Mouse (Mus musculus): ENCODE measurements around the gene Mctp1. TPM values are rescaled to one million over a fixed set of nuclear protein-coding genes. Genes with fewer than 3 reads are reported as not detected.

Gene Mctp1
- total and polyA plus RNA-seq, 2 experiments from 2014 or later: 7.2 to 13.5 TPM

DNA sequence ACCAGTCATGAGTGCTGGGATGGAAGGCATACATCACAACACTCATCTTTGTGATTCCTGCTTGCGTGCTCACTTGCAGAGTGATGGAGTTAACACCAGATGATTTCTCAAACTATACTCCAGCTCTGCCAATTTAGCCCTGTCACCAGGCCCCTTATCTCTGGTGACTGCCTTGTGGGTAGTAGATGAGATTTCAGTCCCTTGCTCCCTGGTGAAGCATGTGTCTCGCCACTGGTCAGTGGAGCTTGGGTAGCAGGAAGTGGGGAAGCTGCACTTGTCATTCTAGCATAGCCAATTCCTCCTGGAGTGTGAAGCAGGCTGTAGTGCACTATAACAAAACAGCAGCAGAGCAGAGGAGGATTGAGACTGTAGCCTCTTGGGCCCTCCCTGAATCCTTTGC lies 208.6 kb downstream of the Mctp1 start:
- no peak overlapping the region for H3K4me2 ChIP-seq (ENCODE audit: low read depth)
- ATAC-seq (no peak), DNase-seq (no peak)
- H3K36me3 ChIP-seq (ENCODE audit: insufficient read depth): no peaks in the 10 kb centered on the region
- no peaks in the 10 kb centered on the region for H3K4me1 ChIP-seq (ENCODE audit: insufficient read depth)
- no peak overlapping the region for H3K27ac ChIP-seq (ENCODE audit: low read depth, low read length)
- H3K4me3 ChIP-seq (ENCODE audit: low read depth, low read length): no peak overlapping the region
- H3K9ac ChIP-seq: no peak overlapping the region
- no peaks in the 10 kb centered on the region for H3K9me3 ChIP-seq (ENCODE audit: low read length)
- no peak for TF ChIP-seq CTCF (IDR thresholded peaks at IDR 0.05; ENCODE audit: low read depth)
- H3K27me3 ChIP-seq (ENCODE audit: insufficient read depth, low read length): no peaks in the 10 kb centered on the region
- WGBS: 87% methylated on average over 2 of the region's 2 CpGs

DNA sequence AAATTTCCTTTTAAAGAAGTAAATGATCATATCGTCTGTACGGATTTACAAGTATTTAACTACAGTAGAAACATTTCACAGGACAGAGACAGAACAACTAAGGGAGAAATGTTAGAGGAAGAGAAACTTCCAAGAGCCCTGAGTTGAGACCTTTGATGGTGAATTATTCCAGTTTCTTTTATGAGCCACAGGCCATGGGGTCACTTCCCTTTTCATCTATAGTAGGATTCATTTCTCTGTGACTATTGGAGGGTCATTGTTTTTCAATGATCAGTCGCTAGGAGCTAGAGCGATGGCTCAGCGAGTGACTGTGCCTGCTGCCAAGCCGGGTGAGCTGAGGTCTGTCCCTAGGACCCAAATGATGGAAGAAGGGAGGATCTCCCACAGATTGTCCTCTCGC lies 212.7 kb downstream of the Mctp1 start:
- whole genome bisulfite sequencing: 71% methylated on average over 7 of the region's 7 CpGs
- no peaks in the 10 kb centered on the region for H3K4me1 ChIP-seq (ENCODE audit: insufficient read depth)
- H3K36me3 ChIP-seq (ENCODE audit: insufficient read depth): no peaks in the 10 kb centered on the region
- DNase-seq (no peak), ATAC-seq (no peak)
- H3K4me2 ChIP-seq (ENCODE audit: low read depth): no peak overlapping the region
- no peaks in the 10 kb centered on the region for H3K27me3 ChIP-seq (ENCODE audit: insufficient read depth, low read length)
- no peak for TF ChIP-seq CTCF (IDR thresholded peaks at IDR 0.05; ENCODE audit: low read depth)
- no peak overlapping the region for H3K27ac ChIP-seq (ENCODE audit: low read depth, low read length)
- H3K9ac ChIP-seq: no peak overlapping the region
- H3K4me3 ChIP-seq (ENCODE audit: low read depth, low read length): no peak overlapping the region
- no peaks in the 10 kb centered on the region for H3K9me3 ChIP-seq (ENCODE audit: low read length)

GRCm38 (mm10) chr13:76609425-76609824 lies 225.1 kb downstream of the Mctp1 start:
- H3K36me3 ChIP-seq (ENCODE audit: insufficient read depth): no peaks in the 10 kb centered on the region
- TF ChIP-seq CTCF (IDR thresholded peaks at IDR 0.05; ENCODE audit: low read depth): no peak

DNA sequence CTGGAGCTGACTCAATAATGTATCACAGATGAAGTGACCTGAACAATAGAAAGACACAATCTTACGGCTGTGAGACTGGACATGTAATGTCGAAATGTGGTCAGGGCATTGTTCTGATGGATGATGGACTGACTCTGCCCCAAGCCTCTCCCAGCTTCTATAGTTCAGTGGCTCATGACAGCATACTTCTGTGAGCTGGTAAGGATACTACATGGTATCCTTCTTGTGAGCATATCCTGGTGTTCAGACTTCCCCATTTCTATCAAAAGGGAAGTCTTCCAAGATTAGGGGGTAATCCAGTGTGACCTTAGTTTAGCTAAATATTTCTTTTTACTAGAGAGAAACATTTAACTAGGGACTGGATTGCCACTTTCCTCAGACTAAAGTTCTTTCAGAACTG lies 227.2 kb downstream of the Mctp1 start:
- Histone ChIP-seq H3K27ac (ENCODE audit: low read depth, low read length) (no peak overlapping the region), H3K27me3 (ENCODE audit: insufficient read depth, low read length) (no peaks in the 10 kb centered on the region), H3K4me1 (ENCODE audit: insufficient read depth) (no peaks in the 10 kb centered on the region), H3K4me3 (ENCODE audit: low read depth, low read length) (no peak overlapping the region), H3K9ac (no peak overlapping the region), H3K9me3 (ENCODE audit: low read length) (no peaks in the 10 kb centered on the region), H3K4me2 (ENCODE audit: low read depth) (no peak overlapping the region), H3K36me3 (ENCODE audit: insufficient read depth) (no peaks in the 10 kb centered on the region)
- no peak for TF ChIP-seq CTCF (IDR thresholded peaks at IDR 0.05; ENCODE audit: low read depth)
- WGBS: 83% methylated on average over 2 of the region's 2 CpGs
- ATAC-seq (no peak), DNase-seq (no peak)

More at GRCm38 (mm10) chr13:76609425-76609824, 225.1 kb downstream of the Mctp1 start:
- no peaks in the 10 kb centered on the region for H3K9me3 ChIP-seq (ENCODE audit: low read length)
- ATAC-seq: no peak
- no peaks in the 10 kb centered on the region for H3K4me1 ChIP-seq (ENCODE audit: insufficient read depth)
- H3K27me3 ChIP-seq (ENCODE audit: insufficient read depth, low read length): no peaks in the 10 kb centered on the region
- H3K4me3 ChIP-seq (ENCODE audit: low read depth, low read length): no peak overlapping the region
- no peak overlapping the region for H3K4me2 ChIP-seq (ENCODE audit: low read depth)
- DNase-seq: no peak
- no peak overlapping the region for H3K27ac ChIP-seq (ENCODE audit: low read depth, low read length)
- no peak overlapping the region for H3K9ac ChIP-seq

- H3K9me3 ChIP-seq (ENCODE audit: low read length): no peaks in the 10 kb centered on the region
- no peak overlapping the region for H3K4me3 ChIP-seq (ENCODE audit: low read depth, low read length)
- H3K4me2 ChIP-seq (ENCODE audit: low read depth): no peak overlapping the region
- H3K27ac ChIP-seq (ENCODE audit: low read depth, low read length): no peak overlapping the region
- no peak for ATAC-seq
- no peak for TF ChIP-seq CTCF (IDR thresholded peaks at IDR 0.05; ENCODE audit: low read depth)
- H3K9ac ChIP-seq: no peak overlapping the region
- no peaks in the 10 kb centered on the region for H3K27me3 ChIP-seq (ENCODE audit: insufficient read depth, low read length)
- no peak for DNase-seq
- H3K36me3 ChIP-seq (ENCODE audit: insufficient read depth): no peaks in the 10 kb centered on the region
- no peaks in the 10 kb centered on the region for H3K4me1 ChIP-seq (ENCODE audit: insufficient read depth)
Measured at GRCm38 (mm10) chr13:76620111-76620510, 235.8 kb downstream of the Mctp1 start.

DNA sequence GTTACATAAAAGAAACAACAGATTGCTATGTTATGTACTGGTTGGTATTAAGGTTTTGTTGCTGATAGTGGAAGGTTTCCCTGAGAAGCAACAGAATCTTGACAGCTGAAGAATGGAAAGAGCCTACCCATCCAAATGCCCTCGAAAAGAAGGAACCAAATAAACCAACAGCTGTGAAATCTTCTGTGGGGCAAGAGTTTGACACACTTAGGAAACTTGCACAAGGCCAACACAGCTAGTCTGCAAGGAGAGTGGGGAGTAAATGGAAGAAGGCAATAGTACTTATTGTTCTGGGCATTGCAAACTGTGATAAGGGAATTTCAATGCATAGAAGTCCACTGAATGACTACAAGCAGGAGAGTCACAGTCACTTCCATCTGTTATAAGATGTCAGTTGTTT lies 236.2 kb downstream of the Mctp1 start:
- no peaks in the 10 kb centered on the region for H3K27me3 ChIP-seq (ENCODE audit: insufficient read depth, low read length)
- no peaks in the 10 kb centered on the region for H3K4me1 ChIP-seq (ENCODE audit: insufficient read depth)
- H3K9me3 ChIP-seq (ENCODE audit: low read length): no peaks in the 10 kb centered on the region
- no peak overlapping the region for H3K27ac ChIP-seq (ENCODE audit: low read depth, low read length)
- TF ChIP-seq CTCF (IDR thresholded peaks at IDR 0.05; ENCODE audit: low read depth): no peak
- DNase-seq (no peak), ATAC-seq (no peak)
- no peak overlapping the region for H3K4me3 ChIP-seq (ENCODE audit: low read depth, low read length)
- H3K4me2 ChIP-seq (ENCODE audit: low read depth): no peak overlapping the region
- 60% methylated on average over 1 of the region's 1 CpGs for WGBS
- no peaks in the 10 kb centered on the region for H3K36me3 ChIP-seq (ENCODE audit: insufficient read depth)
- no peak overlapping the region for H3K9ac ChIP-seq

DNA sequence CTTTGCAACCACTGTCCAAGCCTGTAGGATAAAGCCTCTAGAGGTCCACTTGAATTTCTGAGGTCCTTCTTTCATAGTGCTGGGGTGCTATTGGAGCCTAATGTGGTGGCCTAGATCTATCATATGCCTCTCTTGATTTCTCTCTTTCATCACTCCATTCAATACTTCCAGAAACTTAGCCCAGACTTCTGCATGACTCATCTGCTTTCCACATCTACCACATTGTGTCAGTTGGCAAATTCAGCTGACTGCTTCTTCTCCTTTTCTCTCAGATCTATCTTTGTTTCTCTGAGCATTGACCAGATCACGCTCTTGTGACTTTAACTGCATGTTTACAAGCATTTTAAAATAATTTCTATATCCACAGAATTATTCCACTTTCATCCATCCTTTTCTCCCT lies 249.4 kb downstream of the Mctp1 start:
- Histone ChIP-seq H3K27ac (ENCODE audit: low read depth, low read length) (no peak overlapping the region), H3K27me3 (ENCODE audit: insufficient read depth, low read length) (no peaks in the 10 kb centered on the region), H3K4me1 (ENCODE audit: insufficient read depth) (no peaks in the 10 kb centered on the region), H3K9me3 (ENCODE audit: low read length) (no peaks in the 10 kb centered on the region), H3K4me2 (ENCODE audit: low read depth) (no peak overlapping the region), H3K9ac (no peak overlapping the region), H3K36me3 (ENCODE audit: insufficient read depth) (no peaks in the 10 kb centered on the region), H3K4me3 (ENCODE audit: low read depth, low read length) (no peak overlapping the region)
- TF ChIP-seq CTCF (IDR thresholded peaks at IDR 0.05; ENCODE audit: low read depth): no peak
- WGBS: 93% methylated on average over 1 of the region's 1 CpGs
- no peak for ATAC-seq
- no peak for DNase-seq

DNA sequence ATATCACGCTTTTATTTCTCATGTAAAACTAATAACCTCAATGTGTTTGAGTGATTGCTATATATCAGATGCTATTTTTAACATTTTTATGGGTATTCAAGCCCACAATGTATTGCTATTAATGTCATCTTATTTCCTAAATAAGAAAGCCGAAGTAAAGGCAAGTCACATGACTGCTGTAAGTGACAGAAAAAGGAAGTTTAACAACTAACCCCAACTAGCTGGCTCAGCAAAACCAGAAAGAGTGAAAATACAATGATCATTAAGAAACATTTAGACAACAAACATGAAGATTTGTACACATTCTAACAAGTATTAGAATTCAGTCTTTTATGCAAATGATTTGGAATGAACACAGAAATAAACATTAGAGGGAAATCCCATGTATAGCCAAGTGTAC lies 253.9 kb downstream of the Mctp1 start:
- Histone ChIP-seq H3K4me3 (ENCODE audit: low read depth, low read length) (no peak overlapping the region), H3K27ac (ENCODE audit: low read depth, low read length) (no peak overlapping the region), H3K4me2 (ENCODE audit: low read depth) (no peak overlapping the region), H3K9me3 (ENCODE audit: low read length) (no peaks in the 10 kb centered on the region), H3K36me3 (ENCODE audit: insufficient read depth) (no peaks in the 10 kb centered on the region), H3K27me3 (ENCODE audit: insufficient read depth, low read length) (no peaks in the 10 kb centered on the region), H3K4me1 (ENCODE audit: insufficient read depth) (no peaks in the 10 kb centered on the region), H3K9ac (no peak overlapping the region)
- 87% methylated on average over 2 of the region's 2 CpGs for WGBS
- TF ChIP-seq CTCF (IDR thresholded peaks at IDR 0.05; ENCODE audit: low read depth): no peak
- DNase-seq: no peak
- ATAC-seq: no peak

All from forebrain, postnatal 0 days (tissue).